Mouse (Mus musculus) kidney, embryonic 16.5 days (tissue): Measurements from ENCODE around the gene Prlh. TPM values are rescaled to one million over a fixed set of nuclear protein-coding genes. Genes with fewer than 3 reads are reported as not detected.

Experiments used
- polyA plus RNA-seq: library from polyadenylated mRNA; unstranded; fragments of >200 nt; fragmentation: Nextera tagmentation; extraction: Ambion mirVana; gene quantifications from 2 replicates; pipeline ENCODE4 v1.2.1, GENCODE M21; 2015

The Prlh gene
- polyA plus RNA-seq, 1 experiment from 2014 or later: not detected

Other genes starting within 250 kb of the Prlh start
- gene Col6a3, start 109.1 kb upstream of the Prlh start, polyA plus RNA-seq: 34.6 and 43.1 TPM in 2 replicates
- gene Mlph, start 38.0 kb upstream of the Prlh start, polyA plus RNA-seq: 0.26 and 0.82 TPM in 2 replicates
- gene Rab17, start 16.6 kb downstream of the Prlh start, polyA plus RNA-seq: 10.8 and 12.0 TPM in 2 replicates
- 45.9 and 50.8 TPM in 2 replicates for gene Lrrfip1, start 45.6 kb downstream of the Prlh start, polyA plus RNA-seq
- 0.50 and 1.5 TPM in 2 replicates for gene Rbm44, start 192.0 kb downstream of the Prlh start, polyA plus RNA-seq
- 1.3 and 2.2 TPM in 2 replicates for gene Ramp1, start 226.7 kb downstream of the Prlh start, polyA plus RNA-seq